ENCODE assay signal across 14 mouse cellular contexts in the genomic region with DNA sequence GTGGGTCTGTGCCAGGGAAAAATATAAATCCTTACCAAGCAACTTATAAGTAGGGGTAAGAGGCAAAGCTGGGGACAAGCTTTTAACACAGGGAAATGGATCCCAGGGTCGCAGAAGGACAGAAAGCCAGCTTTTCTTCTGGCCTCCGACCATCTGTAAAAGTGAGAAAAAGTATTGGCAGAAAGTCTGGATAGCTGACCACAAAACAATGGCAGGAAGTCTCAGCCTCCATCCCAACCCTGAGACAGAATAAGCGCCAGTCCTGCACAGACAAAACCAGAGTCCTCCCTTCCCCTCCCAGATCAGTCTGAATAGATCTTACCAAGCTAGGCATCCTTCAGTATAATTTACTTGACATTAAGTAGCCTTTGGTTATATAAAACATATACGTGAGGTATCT. TPM values are rescaled to one million over a fixed set of nuclear protein-coding genes. Genes with fewer than 3 reads are reported as not detected.
A peak's percentile ranks its signal among the peaks of the same experiment; 100 is the strongest.
DNase-seq lines count a peak whose midpoint lies in the region; ATAC-seq and TF ChIP-seq lines count a peak whose summit lies in the region.
"Had no signal": no experiment of that assay in that cellular context is flagged by ENCODE, and none has a peak within 500 bp of the region (broad histone marks: within the 10 kb centered on the region; RNA-seq: fewer than 3 reads in every experiment).

No protein-coding gene starts in this region.

- H3K4me3 ChIP-seq in megakaryocyte, embryonic 14.5 days (replicated peaks), result peak overlapping the region; percentile 82
- no peak overlapping the region for H3K4me3 ChIP-seq in heart, postnatal 0 days (ENCODE audit: low read depth, low read length)
- no peak overlapping the region for H3K4me3 ChIP-seq in layer of hippocampus, adult 2 months
- no peak overlapping the region for H3K4me3 ChIP-seq in hindbrain, embryonic 11.5 days (ENCODE audit: low read depth, low read length)
- H3K4me3 ChIP-seq: limb, embryonic 13.5 days; neural tube, embryonic 12.5 days; stomach, embryonic 15.5 days had no signal

- H3K36me3 ChIP-seq in megakaryocyte, embryonic 14.5 days (replicated peaks; ENCODE audit: low read length), result no peaks in the 10 kb centered on the region
- H3K36me3 ChIP-seq in heart, postnatal 0 days (replicated peaks; ENCODE audit: control insufficient read depth, insufficient read depth, low read length), result no peaks in the 10 kb centered on the region
- H3K36me3 ChIP-seq in hindbrain, embryonic 11.5 days (ENCODE audit: control insufficient read depth, insufficient read depth, low read length), result no peaks in the 10 kb centered on the region
- H3K36me3 ChIP-seq: limb, embryonic 13.5 days; neural tube, embryonic 12.5 days; stomach, embryonic 15.5 days had no signal

- peak; percentile 53 for DNase-seq in heart, postnatal 0 days (ENCODE audit: low spot score)
- peak; percentile 49 for DNase-seq in kidney, postnatal 14 days
- no peak for DNase-seq in thymus, postnatal 36 days
- no peak for DNase-seq in layer of hippocampus, adult 2 months (ENCODE audit: low spot score in 2 of 2)
- no peak for DNase-seq in hindbrain, embryonic 11.5 days (ENCODE audit: low spot score)
- DNase-seq: cerebellum, postnatal 25 days; right cerebral cortex, postnatal 14 days had no signal

- no peak overlapping the region for H3K9ac ChIP-seq in heart, postnatal 0 days (replicated peaks; ENCODE audit: low read depth, low read length)
- no peak overlapping the region for H3K9ac ChIP-seq in hindbrain, embryonic 11.5 days (ENCODE audit: low read depth, low read length)
- H3K9ac ChIP-seq: limb, embryonic 13.5 days; neural tube, embryonic 12.5 days; stomach, embryonic 15.5 days had no signal

- peaks cover 43% of the 10 kb centered on the region for H3K4me1 ChIP-seq in megakaryocyte, embryonic 14.5 days
- H3K4me1 ChIP-seq in heart, postnatal 0 days (ENCODE audit: control insufficient read depth, insufficient read depth), result no peaks in the 10 kb centered on the region
- no peaks in the 10 kb centered on the region for H3K4me1 ChIP-seq in hindbrain, embryonic 11.5 days (replicated peaks; ENCODE audit: control insufficient read depth, insufficient read depth, low read length)
- H3K4me1 ChIP-seq: limb, embryonic 13.5 days; neural tube, embryonic 12.5 days; stomach, embryonic 15.5 days had no signal

- H3K27ac ChIP-seq in heart, postnatal 0 days (ENCODE audit: low read depth), result peak overlapping the region; percentile 80
- no peak overlapping the region for H3K27ac ChIP-seq in layer of hippocampus, adult 2 months
- H3K27ac ChIP-seq in hindbrain, embryonic 11.5 days (ENCODE audit: low read depth, low read length), result no peak overlapping the region
- H3K27ac ChIP-seq: limb, embryonic 13.5 days; neural tube, embryonic 12.5 days had no signal

- H3K9me3 ChIP-seq in megakaryocyte, embryonic 14.5 days, result no peaks in the 10 kb centered on the region
- no peaks in the 10 kb centered on the region for H3K9me3 ChIP-seq in heart, postnatal 0 days (replicated peaks; ENCODE audit: control insufficient read depth, low read length)
- H3K9me3 ChIP-seq in hindbrain, embryonic 11.5 days (ENCODE audit: control insufficient read depth, low read length), result no peaks in the 10 kb centered on the region
- H3K9me3 ChIP-seq: limb, embryonic 13.5 days; neural tube, embryonic 12.5 days; stomach, embryonic 15.5 days had no signal

- TF ChIP-seq EP300 in heart, postnatal 0 days (IDR thresholded peaks at IDR 0.05; ENCODE audit: low read depth), result peak; percentile 81

- no peak overlapping the region for H3K4me2 ChIP-seq in heart, postnatal 0 days (ENCODE audit: low read depth, low read length)
- no peak overlapping the region for H3K4me2 ChIP-seq in hindbrain, embryonic 11.5 days (replicated peaks; ENCODE audit: low read depth, low read length)
- H3K4me2 ChIP-seq: limb, embryonic 13.5 days; midbrain, embryonic 11.5 days; neural tube, embryonic 12.5 days; stomach, embryonic 15.5 days had no signal

- no peak for ATAC-seq in megakaryocyte, adult 5-6 weeks (ENCODE audit: poor library complexity, severe bottlenecking)
- peak; percentile 63 for ATAC-seq in heart, postnatal 0 days (ENCODE audit: insufficient read depth, low read depth)
- ATAC-seq in hindbrain, embryonic 11.5 days (ENCODE audit: low FRiP score), result no peak

- H3K27me3 ChIP-seq in megakaryocyte, embryonic 14.5 days (replicated peaks), result no peaks in the 10 kb centered on the region
- no peaks in the 10 kb centered on the region for H3K27me3 ChIP-seq in heart, postnatal 0 days (ENCODE audit: control insufficient read depth, insufficient read depth, low read length)
- H3K27me3 ChIP-seq in hindbrain, embryonic 11.5 days (ENCODE audit: control insufficient read depth, insufficient read depth, low read length), result no peaks in the 10 kb centered on the region
- H3K27me3 ChIP-seq: limb, embryonic 13.5 days; neural tube, embryonic 12.5 days; stomach, embryonic 15.5 days had no signal

- no peak for TF ChIP-seq CTCF in heart, postnatal 0 days (IDR thresholded peaks at IDR 0.05; ENCODE audit: low read depth)
- TF ChIP-seq CTCF in layer of hippocampus, adult 2 months (conservative IDR thresholded peaks at IDR 0.05), result no peak

- 60% methylated on average over 4 of the region's 4 CpGs for WGBS in heart, postnatal 0 days
- WGBS in hindbrain, embryonic 11.5 days, result 80% methylated on average over 4 of the region's 4 CpGs

RNA-seq across cellular contexts. Expression of a gene that starts 1.6 kb away (rescaled TPM):
- polyA plus RNA-seq in megakaryocyte, embryonic 14.5 days (2012; ENCODE audit: insufficient read depth, low replicate concordance), result 159 and 231 TPM in 2 replicates
- 0.05 TPM in 1 of 2 replicates, not detected in the other for total RNA-seq in megakaryocyte, adult 5-6 weeks (2015)
- 0.15 TPM in 1 of 2 replicates, not detected in the other for total RNA-seq in megakaryocyte, adult 5-6 weeks (2017)
- total RNA-seq in heart, postnatal 0 days (2014; rRNA removed; ENCODE audit: low replicate concordance), result 5.3 and 6.1 TPM in 2 replicates
- polyA plus RNA-seq in heart, postnatal 0 days (2015; fragmentation: Nextera tagmentation; extraction: Ambion mirVana), result 8.9 and 9.2 TPM in 2 replicates
- total RNA-seq in layer of hippocampus, adult 2 months (2021), result under 1 TPM; 0.20 to 0.25 TPM
- 2.0 and 2.7 TPM in 2 replicates for polyA plus RNA-seq in hindbrain, embryonic 11.5 days (2014; fragmentation: Nextera tagmentation; extraction: Ambion mirVana)

RNA-seq across cellular contexts. Expression of a gene that starts 40.7 kb away (rescaled TPM):
- polyA plus RNA-seq in megakaryocyte, embryonic 14.5 days (2012; ENCODE audit: insufficient read depth, low replicate concordance), result 5.3 and 9.0 TPM in 2 replicates
- 69.0 and 85.1 TPM in 2 replicates for total RNA-seq in megakaryocyte, adult 5-6 weeks (2015)
- total RNA-seq in megakaryocyte, adult 5-6 weeks (2017), result 103 and 141 TPM in 2 replicates
- total RNA-seq in heart, postnatal 0 days (2014; rRNA removed; ENCODE audit: low replicate concordance), result 66.2 and 71.2 TPM in 2 replicates
- 23.9 and 25.9 TPM in 2 replicates for polyA plus RNA-seq in heart, postnatal 0 days (2015; fragmentation: Nextera tagmentation; extraction: Ambion mirVana)
- 100 to 1,000 TPM; 307 to 317 TPM for total RNA-seq in layer of hippocampus, adult 2 months (2021)
- 4.5 and 6.3 TPM in 2 replicates for polyA plus RNA-seq in hindbrain, embryonic 11.5 days (2014; fragmentation: Nextera tagmentation; extraction: Ambion mirVana)

RNA-seq across cellular contexts. Expression of a gene that starts 47.0 kb away (rescaled TPM):
- not detected in 2 replicates for polyA plus RNA-seq in megakaryocyte, embryonic 14.5 days (2012; ENCODE audit: insufficient read depth, low replicate concordance)
- not detected in 2 replicates for total RNA-seq in megakaryocyte, adult 5-6 weeks (2015)
- not detected in 2 replicates for total RNA-seq in megakaryocyte, adult 5-6 weeks (2017)
- total RNA-seq in heart, postnatal 0 days (2014; rRNA removed; ENCODE audit: low replicate concordance), result 0.84 TPM in 1 of 2 replicates, not detected in the other
- 0.07 TPM in 1 of 2 replicates, not detected in the other for polyA plus RNA-seq in heart, postnatal 0 days (2015; fragmentation: Nextera tagmentation; extraction: Ambion mirVana)
- total RNA-seq in layer of hippocampus, adult 2 months (2021), result 10 to 100 TPM; 13.6 to 17.5 TPM
- 0.76 and 1.0 TPM in 2 replicates for polyA plus RNA-seq in hindbrain, embryonic 11.5 days (2014; fragmentation: Nextera tagmentation; extraction: Ambion mirVana)
- total RNA-seq: gastrocnemius, adult 8-10 months had no signal

Comparison
In these comparisons a context has a peak if more than half of its experiments do, and no peak if none do; other contexts are left out.
1. DNase-seq: peak in heart, postnatal 0 days (single experiment) and kidney, postnatal 14 days (single experiment); none in thymus, postnatal 36 days (0 of 2), layer of hippocampus, adult 2 months (0 of 2) and hindbrain, embryonic 11.5 days (single experiment).